Mouse (Mus musculus) erythroblast, embryonic 14.5 days (primary cell): ENCODE data around the gene 4930430F08Rik. TPM values are rescaled to one million over a fixed set of nuclear protein-coding genes. Genes with fewer than 3 reads are reported as not detected.

ENCODE experiments used
- H3K27me3 ChIP-seq: 2 replicates; pipeline ENCODE4 v1.6.1; 2012; ENCODE audit warnings: inconsistent platforms; ENCODE audit not compliant: control insufficient read depth
- H3K36me3 ChIP-seq: 2 replicates; pipeline ENCODE4 v1.6.1; 2012; ENCODE audit warnings: mild to moderate bottlenecking, inconsistent platforms; ENCODE audit not compliant: control insufficient read depth
- H3K4me1 ChIP-seq: 2 replicates; pipeline ENCODE4 v1.6.1; 2012; ENCODE audit warnings: inconsistent platforms; ENCODE audit not compliant: control insufficient read depth
- H3K4me3 ChIP-seq: replicated peaks from 2 replicates; pipeline ENCODE3; 2012; ENCODE audit warnings: moderate library complexity, mild to moderate bottlenecking, inconsistent platforms
- H3K9me3 ChIP-seq: 2 replicates; pipeline ENCODE4 v1.6.1; 2012; ENCODE audit warnings: low read length, inconsistent platforms, mixed read lengths; ENCODE audit not compliant: control insufficient read depth
- GATA1 ChIP-seq: IDR thresholded peaks from 2 replicates; pipeline ENCODE4 v1.6.1; 2012; ENCODE audit warnings: low read length, inconsistent platforms, mixed read lengths
- TAL1 ChIP-seq: IDR thresholded peaks from 3 replicates; pipeline ENCODE4 v1.6.1; 2012; ENCODE audit warnings: low read length, inconsistent platforms, mixed read lengths
- polyA plus RNA-seq: library from polyadenylated mRNA; stranded (reverse); fragments of >175 nt; gene quantifications from 2 replicates; pipeline ENCODE4 v1.2.3, GENCODE M21; 2012

Gene 4930430F08Rik
- polyA plus RNA-seq: 1.4 and 1.5 TPM in 2 replicates

DNA sequence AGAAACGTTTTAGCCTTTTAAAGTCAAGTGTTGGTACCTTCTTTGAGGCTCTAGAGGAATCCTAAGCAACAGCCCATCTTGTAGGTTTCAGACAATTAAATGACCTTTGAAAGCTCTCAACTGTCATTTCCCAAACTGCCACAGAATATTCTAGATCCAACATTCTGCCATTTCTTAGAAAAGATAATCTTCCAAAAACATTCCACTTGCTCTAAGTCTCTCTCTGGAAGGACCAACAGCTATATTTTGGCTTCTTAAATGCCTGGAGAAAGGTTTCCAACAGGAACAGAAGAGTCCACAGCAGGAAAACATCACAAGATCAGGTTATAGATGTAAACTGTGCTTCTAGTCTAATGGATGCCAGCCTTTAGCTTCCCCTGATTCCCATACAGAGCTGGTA, at the start of gene 4930430F08Rik, which contains the start of gene 1700017N19Rik:
4930430F08Rik (minus strand) TSS at position 101 of the 400 bp plus-strand sequence.
1700017N19Rik (plus strand) TSS at position 162 of the 400 bp plus-strand sequence.
- no peaks in the 10 kb centered on the region for H3K9me3 ChIP-seq
- peak within 1 kb of the TSS; percentile 84 for H3K4me3 ChIP-seq
- no peak for TF ChIP-seq TAL1
- TF ChIP-seq GATA1: no peak
- H3K27me3 ChIP-seq: no peaks in the 10 kb centered on the region
- peaks cover 26% of the 10 kb centered on the region for H3K4me1 ChIP-seq
- H3K36me3 ChIP-seq: peaks cover 21% of the 10 kb centered on the region

- Histone ChIP-seq H3K4me1 (peaks cover 4% of the 10 kb centered on the region; the same call in 1 of the 2 replicates), H3K9me3 (no peaks in the 10 kb centered on the region), H3K4me3 (no peak overlapping the region), H3K27me3 (no peaks in the 10 kb centered on the region), H3K36me3 (no peaks in the 10 kb centered on the region)
- TF ChIP-seq GATA1 (no peak), TAL1 (no peak)
These were observed 39.7 kb upstream of the 4930430F08Rik start for GRCm38 (mm10) chr10:100629762-100630438.

GRCm38 (mm10) chr10:100622494-100622893, 32.3 kb upstream of the 4930430F08Rik start:
- no peak overlapping the region for H3K4me3 ChIP-seq
- TF ChIP-seq GATA1 (no peak), TAL1 (no peak)
- H3K4me1 ChIP-seq: no peaks in the 10 kb centered on the region
- H3K27me3 ChIP-seq: no peaks in the 10 kb centered on the region
- H3K9me3 ChIP-seq: no peaks in the 10 kb centered on the region
- no peaks in the 10 kb centered on the region for H3K36me3 ChIP-seq

DNA sequence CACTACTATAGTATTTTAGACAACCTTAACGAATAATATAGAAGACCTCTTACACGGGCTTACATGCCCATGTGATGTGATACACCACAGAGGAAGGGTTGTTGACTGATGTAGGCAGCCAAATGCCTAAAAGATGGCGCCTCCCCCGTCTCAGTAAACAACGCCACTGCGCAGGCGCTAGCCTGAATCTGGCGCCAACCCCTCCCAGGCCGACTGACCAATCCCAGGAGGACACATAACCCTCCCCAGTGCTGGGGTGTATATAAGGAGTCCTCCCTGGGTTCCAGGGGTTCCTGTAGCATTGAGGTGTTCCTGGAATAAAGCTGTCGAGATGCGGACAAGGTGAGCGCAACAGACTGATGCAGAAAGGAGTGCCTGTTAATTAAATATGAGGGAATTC, 29.8 kb upstream of the 4930430F08Rik start:
- Histone ChIP-seq H3K9me3 (no peaks in the 10 kb centered on the region), H3K4me3 (no peak overlapping the region), H3K4me1 (no peaks in the 10 kb centered on the region), H3K27me3 (no peaks in the 10 kb centered on the region), H3K36me3 (no peaks in the 10 kb centered on the region)
- TF ChIP-seq GATA1: no peak
- no peak for TF ChIP-seq TAL1

DNA sequence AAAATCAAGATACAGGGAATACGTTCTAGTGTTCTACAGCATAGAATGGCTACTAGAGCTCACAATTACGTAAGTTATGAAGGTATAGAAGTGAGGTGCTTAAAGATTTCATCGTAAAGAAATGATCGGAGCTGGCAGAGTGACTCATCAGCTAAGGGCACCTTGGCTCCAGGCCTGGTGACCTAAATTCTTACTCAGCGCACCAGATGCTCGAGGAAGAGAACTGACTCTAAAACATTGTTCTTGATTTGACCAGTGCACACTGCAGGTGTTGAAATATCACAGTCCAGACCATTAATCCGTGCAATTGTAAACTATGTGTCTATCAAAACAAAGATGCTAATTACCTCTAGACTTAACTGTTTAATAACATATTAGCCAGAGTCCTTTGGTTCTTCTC, 29.3 kb upstream of the 4930430F08Rik start:
- TF ChIP-seq TAL1: no peak
- TF ChIP-seq GATA1: no peak

GRCm38 (mm10) chr10:100617233-100617903, 27.1 kb upstream of the 4930430F08Rik start:
- H3K9me3 ChIP-seq: 0 out of 2 replicates have a peak, but pooled peaks cover 2% of the 10 kb centered on the region
- TF ChIP-seq TAL1: no peak
- no peak for TF ChIP-seq GATA1
- no peaks in the 10 kb centered on the region for H3K4me1 ChIP-seq
- no peaks in the 10 kb centered on the region for H3K27me3 ChIP-seq
- no peak overlapping the region for H3K4me3 ChIP-seq
- no peaks in the 10 kb centered on the region for H3K36me3 ChIP-seq

More for the DNA sequence above, 29.3 kb upstream of the 4930430F08Rik start:
- no peaks in the 10 kb centered on the region for H3K36me3 ChIP-seq
- no peaks in the 10 kb centered on the region for H3K4me1 ChIP-seq
- no peaks in the 10 kb centered on the region for H3K27me3 ChIP-seq
- no peaks in the 10 kb centered on the region for H3K9me3 ChIP-seq
- H3K4me3 ChIP-seq: no peak overlapping the region

GRCm38 (mm10) chr10:100604254-100604653, 14.0 kb upstream of the 4930430F08Rik start:
- Histone ChIP-seq H3K4me3 (no peak overlapping the region), H3K27me3 (no peaks in the 10 kb centered on the region; the same call in 1 of the 2 replicates), H3K4me1 (peaks cover 2% of the 10 kb centered on the region), H3K9me3 (no peaks in the 10 kb centered on the region), H3K36me3 (no peaks in the 10 kb centered on the region)
- no peak for TF ChIP-seq TAL1
- no peak for TF ChIP-seq GATA1

- Histone ChIP-seq H3K36me3 (no peaks in the 10 kb centered on the region), H3K9me3 (no peaks in the 10 kb centered on the region), H3K4me3 (no peak overlapping the region), H3K4me1 (peaks cover 2% of the 10 kb centered on the region), H3K27me3 (no peaks in the 10 kb centered on the region; the same call in 1 of the 2 replicates)
- TF ChIP-seq TAL1 (no peak), GATA1 (no peak)
These were observed 13.3 kb upstream of the 4930430F08Rik start for GRCm38 (mm10) chr10:100603511-100603910.

DNA sequence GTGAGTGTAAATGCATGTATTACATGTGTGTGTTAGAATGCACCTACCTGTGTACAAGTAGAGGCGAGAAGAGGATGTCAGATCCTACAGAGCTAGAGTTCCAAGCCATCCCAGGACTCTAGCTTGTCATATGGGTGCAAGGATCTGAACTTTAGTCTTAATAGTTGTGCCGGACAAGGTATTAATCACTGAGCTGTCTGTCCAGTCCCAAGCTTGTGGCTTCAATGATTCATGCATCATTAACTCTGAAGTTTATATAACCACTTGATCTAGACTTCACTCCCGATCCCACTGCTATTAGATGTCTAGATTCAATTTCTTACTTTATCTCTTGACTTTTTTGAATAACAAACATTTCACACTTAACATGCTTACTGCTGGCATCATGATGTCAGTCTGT, 8.1 kb upstream of the 4930430F08Rik start:
- TF ChIP-seq GATA1 (no peak), TAL1 (no peak)
- no peaks in the 10 kb centered on the region for H3K4me1 ChIP-seq
- H3K27me3 ChIP-seq: no peaks in the 10 kb centered on the region; the same call in 1 of the 2 replicates
- no peaks in the 10 kb centered on the region for H3K9me3 ChIP-seq
- no peaks in the 10 kb centered on the region for H3K36me3 ChIP-seq
- no peak overlapping the region for H3K4me3 ChIP-seq
